Mouse (Mus musculus): ENCODE data around the gene Cdsn. TPM values are rescaled to one million over a fixed set of nuclear protein-coding genes. Genes with fewer than 3 reads are reported as not detected.

The Cdsn gene
- 0.08 TPM in 1 of 2 replicates, not detected in the other for polyA plus RNA-seq (2014; fragmentation: Nextera tagmentation; extraction: Ambion mirVana)

DNA sequence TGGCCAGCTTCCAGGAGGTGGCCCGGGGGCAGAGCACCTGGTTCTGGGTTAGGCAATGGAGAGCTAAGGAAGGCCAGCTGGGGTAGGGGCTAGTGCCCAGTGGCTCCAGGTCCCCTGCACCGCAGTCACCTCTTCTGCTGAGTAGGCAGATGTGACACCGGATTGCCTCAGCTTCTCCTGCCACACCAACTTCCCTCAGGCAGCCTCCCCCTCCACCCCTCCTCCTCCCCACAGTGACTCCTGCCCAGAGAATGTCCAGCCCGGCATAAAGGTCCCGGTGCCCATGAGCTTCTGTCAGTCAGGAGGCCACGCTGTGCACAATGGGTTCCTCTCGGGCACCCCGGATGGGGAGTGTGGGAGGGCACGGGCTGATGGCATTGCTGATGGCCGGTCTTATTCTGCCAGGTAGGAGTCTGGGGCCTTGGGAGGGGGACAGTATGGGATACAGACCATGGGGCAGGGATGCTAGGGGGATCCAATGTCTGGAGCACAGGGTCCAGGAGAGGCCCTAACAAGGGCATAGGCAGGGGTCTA is at the start of gene Cdsn:
Cdsn (plus strand) TSS at position 248 of the 534 bp plus-strand sequence.
- 71% methylated on average over 10 of the region's 10 CpGs for WGBS
- H3K4me1 ChIP-seq (ENCODE audit: control insufficient read depth, insufficient read depth, low read length) = no peaks in the 10 kb centered on the region
- H3K4me3 ChIP-seq (ENCODE audit: low read depth, low read length) = no peak within 1 kb of the TSS
- no peak for ATAC-seq (ENCODE audit: low FRiP score)
- no peaks in the 10 kb centered on the region for H3K36me3 ChIP-seq (ENCODE audit: control insufficient read depth, insufficient read depth, low read length)
- no peak within 1 kb of the TSS for H3K4me2 ChIP-seq
- H3K9ac ChIP-seq (ENCODE audit: low read length) = no peak within 1 kb of the TSS
- H3K27me3 ChIP-seq (ENCODE audit: control insufficient read depth, insufficient read depth, low read length) = 0 out of 2 replicates have a peak, but pooled peaks cover 2% of the 10 kb centered on the region
- H3K27ac ChIP-seq (ENCODE audit: low read depth, low read length) = no peak within 1 kb of the TSS
- DNase-seq (ENCODE audit: low spot score, missing footprints) = no peak
- no peaks in the 10 kb centered on the region for H3K9me3 ChIP-seq (ENCODE audit: control insufficient read depth, low read length)

DNA sequence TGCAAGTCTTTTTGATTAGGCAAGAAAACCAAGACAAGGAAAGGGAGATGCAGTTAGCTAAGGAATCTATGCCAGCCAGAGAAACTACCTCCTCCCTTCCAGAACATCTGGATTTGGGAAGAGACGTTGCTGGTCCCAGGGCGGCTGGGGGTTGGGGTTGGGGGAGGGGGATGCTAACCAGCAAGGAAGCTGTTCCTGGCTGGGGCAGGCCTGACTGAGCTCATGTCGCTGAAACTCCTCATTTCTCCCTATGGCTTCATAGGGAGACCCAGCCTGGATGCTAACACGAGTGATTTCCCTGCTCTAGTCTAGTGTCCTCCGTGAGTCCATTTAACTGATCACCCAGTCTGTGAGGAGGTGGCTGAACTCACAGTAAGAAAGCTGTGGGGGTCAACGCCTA is 49.7 kb upstream of the Cdsn start:
- Histone ChIP-seq H3K4me3 (ENCODE audit: low read depth, low read length) (no peak overlapping the region), H3K27ac (ENCODE audit: low read depth, low read length) (no peak overlapping the region), H3K4me2 (no peak overlapping the region), H3K9me3 (ENCODE audit: control insufficient read depth, low read length) (no peaks in the 10 kb centered on the region), H3K36me3 (ENCODE audit: control insufficient read depth, insufficient read depth, low read length) (no peaks in the 10 kb centered on the region), H3K4me1 (ENCODE audit: control insufficient read depth, insufficient read depth, low read length) (0 out of 2 replicates have a peak, but pooled peaks cover 4% of the 10 kb centered on the region), H3K9ac (ENCODE audit: low read length) (no peak overlapping the region), H3K27me3 (ENCODE audit: control insufficient read depth, insufficient read depth, low read length) (peaks cover 21% of the 10 kb centered on the region)
- 3% methylated on average over 6 of the region's 6 CpGs for WGBS
- DNase-seq (ENCODE audit: low spot score, missing footprints) (peak; percentile 81), ATAC-seq (ENCODE audit: low FRiP score) (no peak)

DNA sequence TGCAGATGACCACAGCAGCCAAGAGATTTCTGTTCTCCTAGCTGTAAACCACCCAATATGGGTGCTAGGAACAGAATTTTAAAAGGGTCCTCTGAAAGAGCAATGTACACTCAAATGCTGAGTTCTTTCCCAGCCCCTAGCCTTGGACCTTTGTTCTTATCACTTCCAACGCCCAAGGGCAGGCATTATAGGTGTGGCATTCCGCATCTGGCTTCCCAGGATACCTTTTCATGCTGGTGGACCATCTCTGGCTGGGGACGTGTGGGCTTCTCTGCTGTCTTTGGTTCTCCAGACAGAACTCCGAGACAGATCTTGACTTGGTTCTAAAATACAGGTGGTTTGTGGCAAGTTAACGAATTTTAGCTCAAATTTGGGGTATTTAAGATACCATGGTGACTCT is 49.2 kb upstream of the Cdsn start:
- 0 out of 2 replicates have a peak, but pooled peaks cover 4% of the 10 kb centered on the region for H3K4me1 ChIP-seq (ENCODE audit: control insufficient read depth, insufficient read depth, low read length)
- no peak overlapping the region for H3K4me2 ChIP-seq
- WGBS = 37% methylated on average over 5 of the region's 5 CpGs
- H3K9me3 ChIP-seq (ENCODE audit: control insufficient read depth, low read length) = no peaks in the 10 kb centered on the region
- no peak overlapping the region for H3K4me3 ChIP-seq (ENCODE audit: low read depth, low read length)
- DNase-seq (ENCODE audit: low spot score, missing footprints) (peak; percentile 51), ATAC-seq (ENCODE audit: low FRiP score) (no peak)
- no peak overlapping the region for H3K27ac ChIP-seq (ENCODE audit: low read depth, low read length)
- H3K27me3 ChIP-seq (ENCODE audit: control insufficient read depth, insufficient read depth, low read length) = peaks cover 25% of the 10 kb centered on the region
- H3K36me3 ChIP-seq (ENCODE audit: control insufficient read depth, insufficient read depth, low read length) = no peaks in the 10 kb centered on the region
- H3K9ac ChIP-seq (ENCODE audit: low read length) = no peak overlapping the region

DNA sequence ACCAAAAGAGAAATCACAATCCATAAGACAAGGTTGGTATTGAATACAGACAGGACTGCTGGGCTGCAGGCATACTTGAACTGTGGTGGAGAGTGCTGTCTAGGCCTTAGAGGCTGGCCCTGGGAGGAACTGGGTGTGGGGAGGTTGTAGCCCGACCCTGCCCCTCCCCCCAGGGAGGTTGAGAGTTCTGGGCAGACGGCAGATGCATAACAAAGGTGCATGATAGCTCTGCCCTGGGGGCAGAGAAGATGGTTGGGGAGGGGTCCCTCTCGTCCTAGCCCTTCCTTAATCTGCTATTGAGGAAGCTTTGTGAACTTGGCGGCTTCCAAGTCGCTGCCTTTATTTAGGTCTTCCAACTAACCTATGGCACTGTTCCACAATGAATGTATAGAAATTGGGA is 48.1 kb upstream of the Cdsn start:
- peaks cover 28% of the 10 kb centered on the region for H3K27me3 ChIP-seq (ENCODE audit: control insufficient read depth, insufficient read depth, low read length)

DNA sequence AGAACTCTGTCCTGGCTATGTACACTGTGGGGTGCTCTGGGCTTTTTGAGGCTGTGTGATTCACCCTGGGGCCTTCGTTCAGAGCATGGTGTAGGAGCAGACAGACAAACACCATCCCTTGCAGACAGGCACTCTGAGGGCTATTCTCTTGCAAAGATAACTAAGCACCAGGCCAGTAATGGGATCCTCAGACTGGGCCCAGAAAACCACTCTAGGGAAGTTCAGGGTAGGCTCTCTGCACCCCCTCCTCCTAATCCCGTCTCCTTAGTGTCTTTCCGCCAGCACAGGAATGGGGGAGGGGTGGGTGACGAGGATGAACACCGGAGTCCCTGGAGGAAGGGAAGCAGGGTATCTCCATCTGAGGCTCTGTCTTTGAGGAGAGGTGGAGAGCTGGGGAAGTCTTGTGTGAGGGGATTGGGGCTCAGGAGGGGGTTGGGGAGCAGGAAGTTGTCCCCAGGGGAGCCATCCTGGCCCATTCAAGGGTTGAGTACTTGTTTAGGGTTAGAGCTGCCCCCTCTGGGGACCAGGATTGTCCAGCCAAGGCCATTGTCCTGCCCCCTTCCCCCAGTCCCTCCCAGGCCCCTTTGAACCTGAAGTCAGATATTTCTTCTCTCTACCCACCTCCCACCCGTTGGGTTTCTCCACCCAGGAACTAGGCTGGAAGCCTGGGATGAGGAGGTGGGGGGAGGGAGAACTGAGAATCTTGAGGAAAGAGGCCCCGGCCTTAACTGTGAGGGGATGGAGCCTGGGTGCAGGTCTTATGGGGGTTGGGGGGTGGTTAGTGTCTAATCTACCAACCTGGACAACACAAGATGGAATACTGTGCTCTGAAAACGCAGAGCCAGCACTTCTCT is 47.1 kb upstream of the Cdsn start:
- Histone ChIP-seq H3K4me3 (ENCODE audit: low read depth, low read length) (no peak overlapping the region), H3K9ac (ENCODE audit: low read length) (no peak overlapping the region), H3K27me3 (ENCODE audit: control insufficient read depth, insufficient read depth, low read length) (peaks cover 28% of the 10 kb centered on the region), H3K27ac (ENCODE audit: low read depth, low read length) (no peak overlapping the region), H3K36me3 (ENCODE audit: control insufficient read depth, insufficient read depth, low read length) (no peaks in the 10 kb centered on the region), H3K4me2 (no peak overlapping the region), H3K9me3 (ENCODE audit: control insufficient read depth, low read length) (no peaks in the 10 kb centered on the region), H3K4me1 (ENCODE audit: control insufficient read depth, insufficient read depth, low read length) (0 out of 2 replicates have a peak, but pooled peaks cover 4% of the 10 kb centered on the region)
- 5% methylated on average over 8 of the region's 8 CpGs for WGBS
- DNase-seq (ENCODE audit: low spot score, missing footprints) = peak; percentile 74
- no peak for ATAC-seq (ENCODE audit: low FRiP score)

More for the DNA sequence above, 48.1 kb upstream of the Cdsn start:
- 0 out of 2 replicates have a peak, but pooled peaks cover 4% of the 10 kb centered on the region for H3K4me1 ChIP-seq (ENCODE audit: control insufficient read depth, insufficient read depth, low read length)
- DNase-seq (ENCODE audit: low spot score, missing footprints) (no peak), ATAC-seq (ENCODE audit: low FRiP score) (no peak)
- H3K4me2 ChIP-seq = no peak overlapping the region
- H3K27ac ChIP-seq (ENCODE audit: low read depth, low read length) = no peak overlapping the region
- 18% methylated on average over 5 of the region's 5 CpGs for WGBS
- H3K9me3 ChIP-seq (ENCODE audit: control insufficient read depth, low read length) = no peaks in the 10 kb centered on the region
- no peaks in the 10 kb centered on the region for H3K36me3 ChIP-seq (ENCODE audit: control insufficient read depth, insufficient read depth, low read length)
- H3K9ac ChIP-seq (ENCODE audit: low read length) = no peak overlapping the region
- H3K4me3 ChIP-seq (ENCODE audit: low read depth, low read length) = no peak overlapping the region

- H3K9me3 ChIP-seq (ENCODE audit: control insufficient read depth, low read length) = no peaks in the 10 kb centered on the region
- 25% methylated on average over 12 of the region's 13 CpGs for WGBS
- H3K4me2 ChIP-seq = no peak within 1 kb of the TSS
- no peak within 1 kb of the TSS for H3K4me3 ChIP-seq (ENCODE audit: low read depth, low read length)
- no peaks in the 10 kb centered on the region for H3K36me3 ChIP-seq (ENCODE audit: control insufficient read depth, insufficient read depth, low read length)
- DNase-seq (ENCODE audit: low spot score, missing footprints) (peak; percentile 69), ATAC-seq (ENCODE audit: low FRiP score) (no peak)
- peaks cover 28% of the 10 kb centered on the region for H3K27me3 ChIP-seq (ENCODE audit: control insufficient read depth, insufficient read depth, low read length)
- no peak within 1 kb of the TSS for H3K27ac ChIP-seq (ENCODE audit: low read depth, low read length)
- 0 out of 2 replicates have a peak, but pooled peaks cover 4% of the 10 kb centered on the region for H3K4me1 ChIP-seq (ENCODE audit: control insufficient read depth, insufficient read depth, low read length)
- no peak within 1 kb of the TSS for H3K9ac ChIP-seq (ENCODE audit: low read length)
Observed at GRCm38 (mm10) chr17:35505776-35506175, 46.2 kb upstream of the Cdsn start, which contains the start of gene Pou5f1. TSS of gene Pou5f1 (plus strand) at chr17:35506018.

DNA sequence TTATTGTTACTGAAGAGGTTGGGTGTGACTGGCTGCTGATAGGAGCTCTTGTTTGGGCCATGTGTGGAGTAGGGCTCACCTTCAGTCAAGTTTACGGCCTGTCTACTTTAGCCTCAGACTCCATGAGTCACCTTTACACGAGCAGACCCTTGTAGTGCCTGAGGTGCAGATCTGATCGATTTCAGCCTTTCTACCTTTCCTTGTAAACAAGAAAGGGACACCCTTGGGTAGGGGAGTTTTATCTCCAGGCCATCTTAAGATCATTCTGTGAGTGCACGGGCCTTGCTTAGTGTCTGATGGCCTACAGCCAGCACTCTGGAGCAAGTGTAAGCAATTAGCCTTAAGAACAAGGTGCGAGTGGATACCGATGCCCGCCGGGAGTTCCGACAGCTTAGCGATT is 45.0 kb upstream of the Cdsn start:
- Histone ChIP-seq H3K4me2 (no peak overlapping the region), H3K27ac (ENCODE audit: low read depth, low read length) (no peak overlapping the region), H3K4me1 (ENCODE audit: control insufficient read depth, insufficient read depth, low read length) (0 out of 2 replicates have a peak, but pooled peaks cover 4% of the 10 kb centered on the region), H3K9ac (ENCODE audit: low read length) (no peak overlapping the region), H3K36me3 (ENCODE audit: control insufficient read depth, insufficient read depth, low read length) (no peaks in the 10 kb centered on the region), H3K4me3 (ENCODE audit: low read depth, low read length) (no peak overlapping the region), H3K9me3 (ENCODE audit: control insufficient read depth, low read length) (no peaks in the 10 kb centered on the region), H3K27me3 (ENCODE audit: control insufficient read depth, insufficient read depth, low read length) (peaks cover 28% of the 10 kb centered on the region)
- 8% methylated on average over 10 of the region's 10 CpGs for WGBS
- DNase-seq (ENCODE audit: low spot score, missing footprints) (peak; percentile 84), ATAC-seq (ENCODE audit: low FRiP score) (no peak)

DNA sequence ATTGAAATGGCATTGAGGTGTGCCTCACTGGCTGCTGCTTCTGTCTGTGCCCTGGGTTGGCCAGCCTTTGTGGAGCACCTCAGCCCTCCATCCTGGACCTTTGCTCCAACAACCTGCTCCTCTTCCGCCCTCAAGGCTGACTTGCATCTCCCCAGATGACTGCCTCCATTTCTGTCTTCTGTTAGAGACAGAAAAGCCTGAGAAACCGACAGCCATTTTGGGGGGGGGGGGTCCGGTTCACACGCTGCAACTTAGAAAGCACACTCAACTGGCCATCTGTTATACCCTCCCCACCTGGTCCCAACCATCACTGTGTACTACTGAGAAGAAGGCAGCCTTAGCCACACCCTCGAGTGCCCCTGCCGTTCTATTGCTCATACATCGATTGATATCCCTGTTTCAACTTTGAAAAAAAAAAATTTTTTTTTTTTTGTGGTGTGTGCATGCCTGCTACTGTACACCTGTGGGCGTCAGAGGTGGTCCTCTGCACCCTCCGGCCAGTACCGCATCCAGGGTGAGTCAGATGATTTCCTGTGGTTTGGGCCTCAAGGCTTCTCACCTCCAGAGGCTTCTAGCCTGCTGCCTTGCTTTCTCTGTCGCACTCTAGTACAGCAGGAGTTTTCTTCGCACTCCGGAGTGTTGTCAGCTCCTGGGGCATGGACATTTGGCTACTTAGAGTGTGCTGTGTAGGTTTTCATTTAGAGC is 44.2 kb upstream of the Cdsn start:
- no peak overlapping the region for H3K9ac ChIP-seq (ENCODE audit: low read length)
- 19% methylated on average over 13 of the region's 13 CpGs for WGBS
- DNase-seq (ENCODE audit: low spot score, missing footprints) = peak; percentile 85
- H3K4me1 ChIP-seq (ENCODE audit: control insufficient read depth, insufficient read depth, low read length) = 0 out of 2 replicates have a peak, but pooled peaks cover 4% of the 10 kb centered on the region
- H3K27ac ChIP-seq (ENCODE audit: low read depth, low read length) = no peak overlapping the region
- H3K36me3 ChIP-seq (ENCODE audit: control insufficient read depth, insufficient read depth, low read length) = no peaks in the 10 kb centered on the region
- no peak for ATAC-seq (ENCODE audit: low FRiP score)
- no peak overlapping the region for H3K4me2 ChIP-seq
- H3K4me3 ChIP-seq (ENCODE audit: low read depth, low read length) = no peak overlapping the region
- no peaks in the 10 kb centered on the region for H3K9me3 ChIP-seq (ENCODE audit: control insufficient read depth, low read length)
- H3K27me3 ChIP-seq (ENCODE audit: control insufficient read depth, insufficient read depth, low read length) = peaks cover 28% of the 10 kb centered on the region
